Mouse (Mus musculus) liver, embryonic 14.5 days (tissue): Measurements from ENCODE around the gene Gtpbp2.

Experiments used
- CTCF ChIP-seq: IDR thresholded peaks from 2 replicates; pipeline ENCODE4 v1.5.1; 2016; ENCODE audit warnings: antibody characterized with exemption, low read depth, control low read depth
- EP300 ChIP-seq: IDR thresholded peaks from 2 replicates; pipeline ENCODE4 v1.6.1; 2016; ENCODE audit warnings: antibody characterized with exemption, low read depth

DNA sequence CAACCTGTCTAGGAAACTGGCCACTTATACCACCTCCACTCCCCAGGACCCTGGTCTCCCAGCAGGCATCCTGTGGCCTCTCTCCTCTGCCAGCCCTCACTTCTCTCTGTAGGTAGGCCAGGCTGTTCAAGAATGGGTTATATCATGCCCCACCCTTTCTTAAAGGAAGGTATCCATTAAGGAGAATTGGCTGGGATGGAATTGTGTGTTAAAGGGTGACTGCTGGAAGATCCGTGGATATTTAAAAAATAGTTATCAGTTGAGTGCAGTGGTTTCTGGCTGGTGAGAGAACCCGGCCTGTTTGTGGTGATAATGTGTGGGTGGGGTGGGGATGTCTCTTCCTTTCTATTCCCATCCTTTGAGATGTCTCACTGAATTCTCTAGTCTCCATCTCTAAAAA lies 1.6 kb upstream of the Gtpbp2 start:
- TF ChIP-seq CTCF (no peak), EP300 (peak; percentile 94)
